Mouse (Mus musculus) midbrain, postnatal 0 days (tissue): ENCODE data around the gene Mrpl52. TPM values are rescaled to one million over a fixed set of nuclear protein-coding genes. Genes with fewer than 3 reads are reported as not detected.

Experiments
- ATAC-seq: fragments of 200-750 bp; cut with Nextera tagmentation; 2 replicates; pipeline ENCODE4 v1.8.0; 2017; ENCODE audit warnings: moderate number of reproducible peaks, mild to moderate bottlenecking, moderate TSS enrichment, moderate library complexity; ENCODE audit not compliant: low FRiP score
- DNase-seq: peaks from one replicate; pipeline ENCODE4 v3.0.0-alpha.2; 2015; ENCODE audit warnings: low spot score
- H3K27ac ChIP-seq: fragments of 300-500 bp; sonication (generic); 2 replicates; pipeline ENCODE4 v1.5.1; 2014; ENCODE audit warnings: low read depth, mild to moderate bottlenecking, low read length, mixed read lengths
- H3K27me3 ChIP-seq: fragments of 300-500 bp; sonication (generic); 2 replicates; pipeline ENCODE4 v1.6.1; 2014; ENCODE audit warnings: low read length, control low read depth, mixed read lengths; ENCODE audit not compliant: insufficient read depth
- H3K36me3 ChIP-seq: fragments of 300-500 bp; sonication (generic); 2 replicates; pipeline ENCODE4 v1.6.1; 2014; ENCODE audit warnings: low read length, control low read depth, mixed read lengths; ENCODE audit not compliant: insufficient read depth
- H3K4me1 ChIP-seq: fragments of 300-500 bp; sonication (generic); 2 replicates; pipeline ENCODE4 v1.6.1; 2014; ENCODE audit warnings: mild to moderate bottlenecking, control low read depth, antibody characterized with exemption, low read length, mixed read lengths; ENCODE audit not compliant: insufficient read depth
- H3K4me2 ChIP-seq: fragments of 300-500 bp; sonication (generic); 2 replicates; pipeline ENCODE4 v1.6.1; 2014; ENCODE audit warnings: low read depth, mild to moderate bottlenecking, low read length, mixed read lengths; ENCODE audit not compliant: poor library complexity, severe bottlenecking
- H3K4me3 ChIP-seq: fragments of 300-500 bp; sonication (generic); 2 replicates; pipeline ENCODE4 v1.5.1; 2014; ENCODE audit warnings: low read depth, mild to moderate bottlenecking, low read length, moderate library complexity
- H3K9ac ChIP-seq: fragments of 300-500 bp; sonication (generic); replicated peaks from 2 replicates; pipeline ENCODE4 v1.6.1; 2014; ENCODE audit warnings: mild to moderate bottlenecking, low read length, moderate library complexity, mixed read lengths; ENCODE audit not compliant: poor library complexity, severe bottlenecking
- H3K9me3 ChIP-seq: fragments of 300-500 bp; sonication (generic); 2 replicates; pipeline ENCODE4 v1.6.1; 2016; ENCODE audit warnings: low read length, control low read depth
- CTCF ChIP-seq: IDR thresholded peaks from 2 replicates; pipeline ENCODE4 v1.5.1; 2016; ENCODE audit warnings: antibody characterized with exemption, mild to moderate bottlenecking
- WGBS: fragments of 180-500 bp; shearing (Covaris S2); extraction: QIAGEN DNeasy Blood & Tissue Kit; methylation state at CpG from one replicate; pipeline ENCODE4 v1.1.7; 2014; 5-methylcytosine and 5-hydroxymethylcytosine counted together
- polyA plus RNA-seq: library from polyadenylated mRNA; unstranded; fragments of >200 nt; fragmentation: Nextera tagmentation; extraction: Ambion mirVana; gene quantifications from 2 replicates; pipeline ENCODE4 v1.2.1, GENCODE M21; 2015
- total RNA-seq: library from RNA; depleted of rRNA; stranded (reverse); fragments of >200 nt; gene quantifications from 2 replicates; pipeline ENCODE4 v1.2.3, GENCODE M21; 2014

The Mrpl52 gene
- total and polyA plus RNA-seq, 2 experiments from 2014 or later = 104 to 303 TPM

DNA sequence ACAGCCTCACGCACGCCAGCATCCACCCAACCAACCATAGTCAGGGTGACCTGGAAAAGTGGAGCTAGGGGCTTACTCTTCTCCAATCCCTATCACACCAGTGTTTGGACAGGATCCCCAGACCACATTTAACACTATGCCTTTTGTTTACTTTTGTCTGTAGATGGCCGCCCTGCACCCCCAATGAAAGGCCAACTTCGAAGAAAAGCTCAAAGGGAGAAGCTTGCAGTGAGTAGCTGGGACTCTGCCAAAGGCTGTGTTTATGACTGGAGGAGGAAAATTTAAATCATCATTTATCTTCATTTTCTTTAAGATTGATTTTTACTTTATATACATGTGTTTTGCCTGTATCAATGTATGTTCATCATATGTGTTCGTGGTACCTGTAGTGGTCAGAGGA, 1.7 kb downstream of the Mrpl52 start:
- 93% methylated on average over 5 of the region's 5 CpGs for WGBS
- H3K4me1 ChIP-seq = peaks cover 5% of the 10 kb centered on the region; the same call in 1 of the 2 replicates
- H3K36me3 ChIP-seq = peaks cover 5% of the 10 kb centered on the region; the same call in 1 of the 2 replicates
- no peak overlapping the region for H3K4me3 ChIP-seq
- no peaks in the 10 kb centered on the region for H3K9me3 ChIP-seq
- no peak for DNase-seq
- no peak overlapping the region for H3K9ac ChIP-seq
- TF ChIP-seq CTCF = no peak
- H3K4me2 ChIP-seq = no peak overlapping the region
- H3K27ac ChIP-seq = no peak overlapping the region
- ATAC-seq = no peak
- H3K27me3 ChIP-seq = no peaks in the 10 kb centered on the region

DNA sequence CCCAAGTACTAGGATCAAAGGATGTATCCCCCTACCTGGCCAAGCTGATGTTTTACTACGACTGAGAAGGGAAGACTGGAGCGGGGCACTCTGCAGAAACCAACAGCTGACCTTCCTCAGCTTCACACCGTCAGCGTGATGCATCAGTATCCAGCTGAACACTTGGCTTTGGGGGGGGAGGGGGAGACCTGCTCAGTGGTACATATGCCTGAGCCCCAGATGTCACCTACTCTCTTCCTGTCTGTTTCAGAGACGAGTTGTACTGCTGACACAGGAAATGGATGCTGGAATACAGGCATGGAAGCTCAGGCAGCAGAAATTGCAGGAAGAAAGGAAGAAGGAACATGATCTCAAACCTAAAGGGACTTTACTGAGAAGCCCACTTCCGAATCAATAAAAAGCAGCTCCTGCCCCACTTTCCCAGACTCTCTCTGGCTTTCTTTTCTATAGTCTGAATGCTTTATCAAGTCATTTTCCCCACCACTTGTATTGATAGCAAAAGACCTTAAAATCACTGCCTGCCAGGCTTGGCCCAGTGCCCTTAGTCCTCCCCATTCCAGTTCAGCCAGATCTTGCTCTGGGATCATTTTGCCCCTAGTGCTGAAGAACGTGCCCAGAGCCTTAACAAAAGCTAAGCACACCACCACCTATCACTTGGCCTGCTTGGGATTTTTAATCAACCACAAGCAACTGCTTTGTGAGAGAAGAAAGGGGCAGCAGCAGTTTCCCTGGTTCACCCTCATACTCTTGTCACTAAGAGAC, 2.8 kb downstream of the Mrpl52 start:
- no peak overlapping the region for H3K9ac ChIP-seq
- H3K36me3 ChIP-seq = peaks cover 5% of the 10 kb centered on the region; the same call in 1 of the 2 replicates
- DNase-seq (no peak), ATAC-seq (no peak)
- no peak overlapping the region for H3K4me3 ChIP-seq
- H3K27me3 ChIP-seq = no peaks in the 10 kb centered on the region
- no peak overlapping the region for H3K4me2 ChIP-seq
- WGBS = 58% methylated on average over 7 of the region's 7 CpGs
- no peak for TF ChIP-seq CTCF
- H3K4me1 ChIP-seq = peaks cover 5% of the 10 kb centered on the region; the same call in 1 of the 2 replicates
- no peaks in the 10 kb centered on the region for H3K9me3 ChIP-seq
- peak overlapping the region; percentile 34; the same call in 1 of the 2 replicates for H3K27ac ChIP-seq

DNA sequence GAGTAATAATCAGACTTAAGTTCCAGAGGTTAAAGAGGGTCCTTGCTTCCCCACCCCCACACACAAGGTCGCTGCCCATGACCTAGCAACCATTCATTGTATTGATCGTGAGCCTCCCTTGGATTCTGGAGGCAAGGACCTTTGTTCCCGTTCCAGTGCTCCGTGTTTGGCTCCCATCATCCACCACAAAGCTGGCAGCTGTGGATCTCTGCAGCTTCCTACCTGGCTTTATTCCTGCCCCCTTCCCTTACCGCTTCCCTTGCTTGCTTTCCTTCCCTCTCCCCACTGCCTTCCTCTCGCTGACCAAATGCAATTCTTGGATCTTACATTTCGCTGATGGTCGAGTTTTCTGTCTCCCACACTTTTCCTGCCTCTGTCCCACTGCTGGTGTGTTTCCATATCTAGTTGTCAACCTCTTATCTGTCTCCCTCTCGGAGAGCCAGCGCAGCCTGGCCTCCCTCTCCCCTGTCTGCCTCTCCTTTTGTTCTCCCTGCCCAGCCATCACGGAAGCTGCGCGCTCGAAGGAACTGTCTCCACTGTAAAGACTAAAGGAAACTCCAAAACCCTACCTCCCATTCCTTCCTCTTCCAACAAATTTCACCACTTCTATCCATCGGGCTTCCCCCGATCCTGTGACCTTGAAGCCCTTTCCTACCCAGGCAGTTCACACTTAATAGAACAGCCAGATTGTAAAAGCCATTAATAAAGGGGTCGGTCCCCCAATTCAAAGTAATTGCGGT, 3.9 kb downstream of the Mrpl52 start:
- DNase-seq (no peak), ATAC-seq (no peak)
- H3K9me3 ChIP-seq = no peaks in the 10 kb centered on the region
- H3K36me3 ChIP-seq = peaks cover 5% of the 10 kb centered on the region; the same call in 1 of the 2 replicates
- peak overlapping the region; percentile 51 for H3K4me3 ChIP-seq
- TF ChIP-seq CTCF = no peak
- peak overlapping the region; percentile 60 for H3K4me2 ChIP-seq
- H3K27me3 ChIP-seq = no peaks in the 10 kb centered on the region
- H3K4me1 ChIP-seq = peaks cover 5% of the 10 kb centered on the region; the same call in 1 of the 2 replicates
- H3K27ac ChIP-seq = peak overlapping the region; percentile 62
- H3K9ac ChIP-seq = peak overlapping the region; percentile 59; the same call in 1 of the 2 replicates
- WGBS = 13% methylated on average over 18 of the region's 18 CpGs

DNA sequence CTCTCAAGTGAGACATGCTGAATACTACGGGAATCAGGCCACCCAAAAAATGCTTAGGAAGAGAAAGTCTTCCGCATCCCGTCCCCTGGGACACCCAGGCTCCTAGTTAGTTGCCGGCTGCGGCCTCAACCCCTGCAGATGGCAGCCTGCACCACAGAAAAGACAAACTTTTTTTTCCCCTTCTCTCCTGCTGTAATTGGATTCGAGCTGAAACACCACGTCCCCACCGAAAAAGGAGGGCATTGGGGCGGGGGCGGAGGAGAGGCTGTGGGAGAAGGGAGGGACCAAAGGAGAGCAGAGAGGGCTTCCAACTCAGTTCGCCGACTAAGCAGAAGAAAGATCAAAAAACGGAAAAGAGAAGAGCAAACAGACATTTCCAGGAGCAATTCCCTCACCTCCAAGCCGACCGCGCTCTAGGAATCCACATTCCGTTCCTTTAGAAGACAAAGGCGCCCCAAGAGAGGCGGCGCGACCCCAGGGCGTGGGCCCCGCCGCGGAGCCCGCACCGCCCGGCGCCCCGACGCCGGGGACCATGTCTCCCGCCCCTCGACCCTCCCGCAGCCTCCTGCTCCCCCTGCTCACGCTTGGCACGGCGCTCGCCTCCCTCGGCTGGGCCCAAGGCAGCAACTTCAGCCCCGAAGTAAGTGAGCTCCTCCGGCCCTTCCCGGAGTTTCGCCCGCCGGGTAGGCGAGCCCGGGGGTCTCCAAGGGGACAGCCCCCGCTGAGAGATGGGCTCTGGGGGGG, 4.8 kb downstream of the Mrpl52 start, which contains the start of gene Mmp14:
Mmp14 (plus strand) TSS at position 279 of the 744 bp plus-strand sequence.
- peak; percentile 78 for DNase-seq
- H3K9me3 ChIP-seq = no peaks in the 10 kb centered on the region
- TF ChIP-seq CTCF = peak; percentile 66
- peak within 1 kb of the TSS; percentile 59 for H3K9ac ChIP-seq
- ATAC-seq = peak; percentile 20; the same call in 1 of the 2 replicates
- H3K4me2 ChIP-seq = peak within 1 kb of the TSS; percentile 60
- H3K36me3 ChIP-seq = peaks cover 5% of the 10 kb centered on the region; the same call in 1 of the 2 replicates
- H3K27ac ChIP-seq = peak within 1 kb of the TSS; percentile 66
- H3K4me3 ChIP-seq = peak within 1 kb of the TSS; percentile 51
- under 1% methylated on average over 41 of the region's 49 CpGs for WGBS
- H3K4me1 ChIP-seq = peaks cover 5% of the 10 kb centered on the region; the same call in 1 of the 2 replicates
- H3K27me3 ChIP-seq = no peaks in the 10 kb centered on the region

DNA sequence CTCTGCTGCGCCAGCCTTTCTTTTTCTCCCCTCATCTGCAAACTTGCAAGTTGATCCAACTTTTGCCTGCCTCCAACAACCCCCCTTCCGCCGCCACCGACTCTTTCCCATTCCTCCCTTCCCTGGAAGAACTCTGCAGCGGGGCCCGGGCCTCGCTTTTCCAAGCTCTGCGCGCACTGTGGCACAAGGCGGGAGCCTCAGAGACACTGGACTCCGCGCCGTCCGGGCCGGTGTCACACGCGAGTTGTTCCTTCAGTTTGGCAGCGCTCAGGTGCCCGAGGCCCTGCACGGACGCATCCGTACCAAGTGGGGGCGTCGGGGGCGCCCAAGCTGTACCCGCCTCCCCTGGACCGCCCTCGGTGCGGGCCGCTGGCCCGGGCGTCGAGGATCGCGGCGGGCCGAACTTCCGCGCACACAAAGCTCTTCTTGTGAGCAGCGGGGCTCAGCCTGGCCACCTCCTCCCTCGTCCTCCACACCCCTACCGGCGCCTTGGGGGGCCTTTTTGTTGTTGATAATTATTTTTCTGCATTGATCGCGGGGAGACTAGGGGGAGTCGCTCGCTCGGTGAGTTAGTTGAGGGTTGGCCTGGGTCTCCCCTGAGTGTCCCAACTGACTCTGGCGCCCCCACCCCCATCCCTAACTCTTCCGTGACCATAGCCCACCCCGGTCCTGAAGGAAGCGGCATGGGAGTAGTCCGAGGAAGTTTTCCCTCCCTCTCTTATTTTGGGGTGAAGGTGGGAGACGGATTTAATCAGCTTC, 5.5 kb downstream of the Mrpl52 start:
- Histone ChIP-seq H3K27me3 (no peaks in the 10 kb centered on the region), H3K4me3 (peak overlapping the region; percentile 51), H3K4me2 (peak overlapping the region; percentile 60), H3K27ac (peak overlapping the region; percentile 66), H3K9me3 (no peaks in the 10 kb centered on the region), H3K4me1 (peaks cover 5% of the 10 kb centered on the region; the same call in 1 of the 2 replicates), H3K36me3 (peaks cover 5% of the 10 kb centered on the region; the same call in 1 of the 2 replicates), H3K9ac (peak overlapping the region; percentile 59)
- WGBS = 2% methylated on average over 54 of the region's 54 CpGs
- TF ChIP-seq CTCF = no peak; the same call in 1 of the 2 replicates
- DNase-seq (no peak), ATAC-seq (peak; percentile 36)
